Mouse (Mus musculus): ENCODE data around the gene Pla2g4f.
A peak's percentile ranks its signal among the peaks of the same experiment; 100 is the strongest.

The Pla2g4f gene

GRCm38 (mm10) chr2:120313976-120314375 is at the start of gene Pla2g4f:
Gene Pla2g4f (minus strand): TSS chr2:120314165.
- DNase-seq (ENCODE audit: extremely low spot score): no peak

GRCm38 (mm10) chr2:120360425-120360824 is 46.5 kb upstream of the Pla2g4f start:
- no peak for DNase-seq (ENCODE audit: extremely low spot score)

GRCm38 (mm10) chr2:120352682-120353646 is 39.0 kb upstream of the Pla2g4f start, which contains the start of gene Vps39:
Gene Vps39 (minus strand): TSS chr2:120353137.
- peak; percentile 88 for DNase-seq (ENCODE audit: extremely low spot score)

GRCm38 (mm10) chr2:120351321-120351720 is 37.4 kb upstream of the Pla2g4f start:
- no peak for DNase-seq (ENCODE audit: extremely low spot score)

- DNase-seq (ENCODE audit: extremely low spot score): no peak
Measured at GRCm38 (mm10) chr2:120348120-120348519, 34.2 kb upstream of the Pla2g4f start.

- DNase-seq (ENCODE audit: extremely low spot score): no peak
Measured at GRCm38 (mm10) chr2:120341741-120342140, 27.8 kb upstream of the Pla2g4f start.

GRCm38 (mm10) chr2:120337886-120338285 is 23.9 kb upstream of the Pla2g4f start:
- DNase-seq (ENCODE audit: extremely low spot score): no peak

GRCm38 (mm10) chr2:120331575-120331974 is 17.6 kb upstream of the Pla2g4f start:
- DNase-seq (ENCODE audit: extremely low spot score): no peak

- DNase-seq (ENCODE audit: extremely low spot score): no peak
Measured at GRCm38 (mm10) chr2:120315077-120315476, 1.1 kb upstream of the Pla2g4f start.

GRCm38 (mm10) chr2:120314487-120314886 is 522 bp upstream of the Pla2g4f start:
- no peak for DNase-seq (ENCODE audit: extremely low spot score)

GRCm38 (mm10) chr2:120312276-120312825 is 1.6 kb downstream of the Pla2g4f start:
- no peak for DNase-seq (ENCODE audit: extremely low spot score)

- no peak for DNase-seq (ENCODE audit: extremely low spot score)
Measured at GRCm38 (mm10) chr2:120304113-120304512, 9.9 kb downstream of the Pla2g4f start.

- DNase-seq (ENCODE audit: extremely low spot score): no peak
Measured at GRCm38 (mm10) chr2:120301076-120301475, 12.9 kb downstream of the Pla2g4f start.

GRCm38 (mm10) chr2:120299866-120300265 is 14.1 kb downstream of the Pla2g4f start:
- DNase-seq (ENCODE audit: extremely low spot score): no peak

GRCm38 (mm10) chr2:120296160-120296559 is 17.8 kb downstream of the Pla2g4f start:
- no peak for DNase-seq (ENCODE audit: extremely low spot score)

GRCm38 (mm10) chr2:120291471-120292078 is 22.4 kb downstream of the Pla2g4f start:
- DNase-seq (ENCODE audit: extremely low spot score): no peak

- no peak for DNase-seq (ENCODE audit: extremely low spot score)
Measured at GRCm38 (mm10) chr2:120288995-120289394, 25.0 kb downstream of the Pla2g4f start, which contains the start of gene Pla2g4d. Gene Pla2g4d (minus strand): TSS chr2:120289197.

GRCm38 (mm10) chr2:120288401-120288800 is 25.6 kb downstream of the Pla2g4f start:
- DNase-seq (ENCODE audit: extremely low spot score): no peak

- DNase-seq (ENCODE audit: extremely low spot score): no peak
Measured at GRCm38 (mm10) chr2:120285639-120286038, 28.3 kb downstream of the Pla2g4f start.

GRCm38 (mm10) chr2:120284705-120285104 is 29.3 kb downstream of the Pla2g4f start:
- no peak for DNase-seq (ENCODE audit: extremely low spot score)

GRCm38 (mm10) chr2:120284094-120284493 is 29.9 kb downstream of the Pla2g4f start:
- DNase-seq (ENCODE audit: extremely low spot score): no peak

- DNase-seq (ENCODE audit: extremely low spot score): no peak
Measured at GRCm38 (mm10) chr2:120283550-120283949, 30.4 kb downstream of the Pla2g4f start.

All from embryo, embryonic 9.5 days (tissue).